Mouse (Mus musculus) heart, embryonic 12.5 days (tissue): ENCODE results near the gene Gm10188. TPM values are rescaled to one million over a fixed set of nuclear protein-coding genes. Genes with fewer than 3 reads are reported as not detected.
A peak's percentile ranks its signal among the peaks of the same experiment; 100 is the strongest.

Source experiments
- ATAC-seq: fragments of 200-750 bp; cut with Nextera tagmentation; 2 replicates; pipeline ENCODE4 v1.8.0; 2017; ENCODE audit warnings: moderate TSS enrichment, moderate library complexity; ENCODE audit not compliant: insufficient number of reproducible peaks, low FRiP score
- H3K27ac ChIP-seq: fragments of 300-500 bp; sonication (generic); 2 replicates; pipeline ENCODE4 v1.5.1; 2016; ENCODE audit warnings: mild to moderate bottlenecking, moderate library complexity; ENCODE audit not compliant: poor library complexity, severe bottlenecking
- H3K27me3 ChIP-seq: fragments of 300-500 bp; sonication (generic); replicated peaks from 2 replicates; pipeline ENCODE4 v1.6.1; 2016; ENCODE audit warnings: mild to moderate bottlenecking, moderate library complexity
- H3K36me3 ChIP-seq: fragments of 300-500 bp; sonication (generic); 2 replicates; pipeline ENCODE4 v1.6.1; 2016; ENCODE audit warnings: mild to moderate bottlenecking, moderate library complexity
- H3K4me1 ChIP-seq: fragments of 300-500 bp; sonication (generic); replicated peaks from 2 replicates; pipeline ENCODE4 v1.6.1; 2016; ENCODE audit warnings: mild to moderate bottlenecking
- H3K4me2 ChIP-seq: fragments of 300-500 bp; sonication (generic); 2 replicates; pipeline ENCODE4 v1.6.1; 2016; ENCODE audit warnings: mild to moderate bottlenecking, moderate library complexity
- H3K4me3 ChIP-seq: fragments of 300-500 bp; sonication (generic); 2 replicates; pipeline ENCODE4 v1.5.1; 2016; ENCODE audit warnings: mild to moderate bottlenecking
- H3K9ac ChIP-seq: fragments of 300-500 bp; sonication (generic); 2 replicates; pipeline ENCODE4 v1.6.1; 2016; ENCODE audit warnings: mild to moderate bottlenecking, moderate library complexity
- H3K9me3 ChIP-seq: fragments of 300-500 bp; sonication (generic); replicated peaks from 2 replicates; pipeline ENCODE4 v1.6.1; 2016; ENCODE audit warnings: mild to moderate bottlenecking, moderate library complexity
- WGBS: fragments of 180-500 bp; shearing (Covaris S2); methylation state at CpG from one replicate; pipeline ENCODE4 v1.1.7; 2016; 5-methylcytosine and 5-hydroxymethylcytosine counted together
- microRNA counts: library from miRNA; unstranded; fragments of <30 nt; microRNA quantifications from one replicate; lab custom pipeline; 2017
- microRNA-seq: library from miRNA; unstranded; fragments of <30 nt; microRNA quantifications from one replicate; pipeline ENCODE4, GENCODE M21; 2017
- polyA plus RNA-seq: library from polyadenylated mRNA; unstranded; fragments of >200 nt; fragmentation: Nextera tagmentation; extraction: Ambion mirVana; gene quantifications from 2 replicates; pipeline ENCODE4 v1.2.1, GENCODE M21; 2016

The Gm10188 gene
- polyA plus RNA-seq, 1 experiment from 2014 or later, result not detected

GRCm38 (mm10) chr1:132193806-132194205, 35.8 kb downstream of the Gm10188 start:
- no peak overlapping the region for H3K4me3 ChIP-seq
- no peak overlapping the region for H3K4me2 ChIP-seq
- H3K9ac ChIP-seq, result no peak overlapping the region
- peaks cover 92% of the 10 kb centered on the region for H3K27me3 ChIP-seq
- H3K36me3 ChIP-seq, result no peaks in the 10 kb centered on the region
- WGBS, result 72% methylated on average over 3 of the region's 3 CpGs
- H3K27ac ChIP-seq, result no peak overlapping the region
- H3K4me1 ChIP-seq, result peaks cover 42% of the 10 kb centered on the region
- no peak for ATAC-seq
- no peaks in the 10 kb centered on the region for H3K9me3 ChIP-seq

GRCm38 (mm10) chr1:132191786-132192680, 37.5 kb downstream of the Gm10188 start:
- no peak overlapping the region for H3K9ac ChIP-seq
- no peaks in the 10 kb centered on the region for H3K36me3 ChIP-seq
- no peaks in the 10 kb centered on the region for H3K9me3 ChIP-seq
- H3K4me3 ChIP-seq, result peak overlapping the region; percentile 56
- no peak overlapping the region for H3K27ac ChIP-seq
- no peak for ATAC-seq
- WGBS, result 8% methylated on average over 16 of the region's 16 CpGs
- peaks cover 91% of the 10 kb centered on the region for H3K27me3 ChIP-seq
- H3K4me2 ChIP-seq, result peak overlapping the region; percentile 79
- H3K4me1 ChIP-seq, result peaks cover 42% of the 10 kb centered on the region

- Histone ChIP-seq H3K4me1 (peaks cover 42% of the 10 kb centered on the region), H3K27ac (no peak within 1 kb of the TSS), H3K36me3 (no peaks in the 10 kb centered on the region), H3K4me3 (peak within 1 kb of the TSS; percentile 56), H3K27me3 (peaks cover 91% of the 10 kb centered on the region), H3K9me3 (no peaks in the 10 kb centered on the region), H3K4me2 (peak within 1 kb of the TSS; percentile 79), H3K9ac (peak within 1 kb of the TSS; percentile 60; the same call in 1 of the 2 replicates)
- no peak for ATAC-seq
- under 1% methylated on average over 34 of the region's 34 CpGs for WGBS
Measured at GRCm38 (mm10) chr1:132191093-132191785, 38.3 kb downstream of the Gm10188 start, which contains the start of the genes Lemd1 and AC124108.1. TSS of gene Lemd1 (plus strand) at chr1:132191431. TSS of gene AC124108.1 (plus strand) at chr1:132191457.

- peak overlapping the region; percentile 79 for H3K4me2 ChIP-seq
- no peak overlapping the region for H3K27ac ChIP-seq
- H3K9ac ChIP-seq, result peak overlapping the region; percentile 60; the same call in 1 of the 2 replicates
- ATAC-seq, result no peak
- H3K4me3 ChIP-seq, result peak overlapping the region; percentile 56
- no peaks in the 10 kb centered on the region for H3K9me3 ChIP-seq
- no peaks in the 10 kb centered on the region for H3K36me3 ChIP-seq
- H3K27me3 ChIP-seq, result peaks cover 91% of the 10 kb centered on the region
- H3K4me1 ChIP-seq, result peaks cover 39% of the 10 kb centered on the region
- WGBS, result 0% methylated on average over 61 of the region's 62 CpGs
Measured at GRCm38 (mm10) chr1:132190621-132191092, 38.9 kb downstream of the Gm10188 start.

GRCm38 (mm10) chr1:132190040-132190513, 39.5 kb downstream of the Gm10188 start:
- no peak overlapping the region for H3K27ac ChIP-seq
- H3K4me2 ChIP-seq, result peak overlapping the region; percentile 79
- peak overlapping the region; percentile 60; the same call in 1 of the 2 replicates for H3K9ac ChIP-seq
- H3K27me3 ChIP-seq, result peaks cover 87% of the 10 kb centered on the region
- WGBS, result under 1% methylated on average over 49 of the region's 50 CpGs
- no peaks in the 10 kb centered on the region for H3K9me3 ChIP-seq
- H3K4me1 ChIP-seq, result peaks cover 34% of the 10 kb centered on the region
- peak overlapping the region; percentile 56 for H3K4me3 ChIP-seq
- H3K36me3 ChIP-seq, result no peaks in the 10 kb centered on the region
- no peak for ATAC-seq

GRCm38 (mm10) chr1:132189231-132189630, 40.3 kb downstream of the Gm10188 start:
- Histone ChIP-seq H3K36me3 (no peaks in the 10 kb centered on the region), H3K9me3 (no peaks in the 10 kb centered on the region), H3K9ac (no peak overlapping the region), H3K4me3 (no peak overlapping the region), H3K4me1 (peaks cover 26% of the 10 kb centered on the region), H3K27me3 (peaks cover 85% of the 10 kb centered on the region), H3K4me2 (no peak overlapping the region), H3K27ac (no peak overlapping the region)
- no peak for ATAC-seq
- 44% methylated on average over 4 of the region's 4 CpGs for WGBS

- no peak overlapping the region for H3K4me3 ChIP-seq
- no peak overlapping the region for H3K9ac ChIP-seq
- no peak overlapping the region for H3K4me2 ChIP-seq
- H3K4me1 ChIP-seq, result peaks cover 25% of the 10 kb centered on the region
- no peaks in the 10 kb centered on the region for H3K36me3 ChIP-seq
- H3K27me3 ChIP-seq, result peaks cover 85% of the 10 kb centered on the region
- H3K9me3 ChIP-seq, result no peaks in the 10 kb centered on the region
- H3K27ac ChIP-seq, result no peak overlapping the region
- no peak for ATAC-seq
- WGBS, result 20% methylated on average over 9 of the region's 9 CpGs
Measured at GRCm38 (mm10) chr1:132188442-132189066, 41.0 kb downstream of the Gm10188 start.

GRCm38 (mm10) chr1:132186303-132186702, 43.3 kb downstream of the Gm10188 start:
- H3K4me1 ChIP-seq, result peaks cover 15% of the 10 kb centered on the region
- no peak overlapping the region for H3K4me3 ChIP-seq
- ATAC-seq, result no peak
- peaks cover 70% of the 10 kb centered on the region for H3K27me3 ChIP-seq
- H3K4me2 ChIP-seq, result no peak overlapping the region
- H3K9me3 ChIP-seq, result no peaks in the 10 kb centered on the region
- H3K36me3 ChIP-seq, result no peaks in the 10 kb centered on the region
- no peak overlapping the region for H3K9ac ChIP-seq
- no peak overlapping the region for H3K27ac ChIP-seq
- WGBS, result 64% methylated on average over 4 of the region's 4 CpGs

MicroRNAs within 50 kb of the gene (microRNA counts, 519-probe panel; counts per million panel counts)
- not detected for microRNA mmu-miR-135b (lab: Ali Mortazavi, UCI)

Small RNA genes within 50 kb of the gene (microRNA-seq; reads per million reads assigned to microRNA genes)
- gene Mir135b, result 38.7 reads per million, percentile 39 among the genes with 10 or more reads in this experiment

Other genes starting within 250 kb of the Gm10188 start
- gene Elk4, start 222.2 kb downstream of the Gm10188 start, polyA plus RNA-seq, result 19.9 and 21.0 TPM in 2 replicates
- 18.1 and 19.3 TPM in 2 replicates for gene Mfsd4a, start 161.7 kb downstream of the Gm10188 start, polyA plus RNA-seq
- 3.7 and 4.8 TPM in 2 replicates for gene Cdk18, start 90.1 kb downstream of the Gm10188 start, polyA plus RNA-seq
- gene Lemd1, start 38.3 kb downstream of the Gm10188 start, polyA plus RNA-seq, result not detected in 2 replicates
- gene AC124108.1, start 38.3 kb downstream of the Gm10188 start, polyA plus RNA-seq, result not detected in 2 replicates
- gene Klhdc8a, start 68.9 kb upstream of the Gm10188 start, polyA plus RNA-seq, result 0.55 and 0.81 TPM in 2 replicates
- gene Nuak2, start 86.4 kb upstream of the Gm10188 start, polyA plus RNA-seq, result 2.6 and 3.1 TPM in 2 replicates
- gene Tmcc2, start 161.5 kb upstream of the Gm10188 start, polyA plus RNA-seq, result 51.1 and 52.9 TPM in 2 replicates
- 13.6 and 14.2 TPM in 2 replicates for gene Dstyk, start 187.8 kb upstream of the Gm10188 start, polyA plus RNA-seq
- gene Rbbp5, start 247.6 kb upstream of the Gm10188 start, polyA plus RNA-seq, result 34.2 and 37.8 TPM in 2 replicates